Mouse (Mus musculus) midbrain, embryonic 16.5 days (tissue): Measurements from ENCODE around the gene Ift27. TPM values are rescaled to one million over a fixed set of nuclear protein-coding genes. Genes with fewer than 3 reads are reported as not detected.
A peak's percentile ranks its signal among the peaks of the same experiment; 100 is the strongest.

ENCODE experiments used
- ATAC-seq: fragments of 200-750 bp; cut with Nextera tagmentation; 2 replicates; pipeline ENCODE4 v1.8.0; 2017; ENCODE audit warnings: moderate TSS enrichment
- H3K27ac ChIP-seq: fragments of 300-500 bp; sonication (generic); 2 replicates; pipeline ENCODE4 v1.5.1; 2014; ENCODE audit warnings: mild to moderate bottlenecking, low read length, mixed read lengths
- H3K27me3 ChIP-seq: fragments of 300-500 bp; sonication (generic); 2 replicates; pipeline ENCODE4 v1.6.1; 2014; ENCODE audit warnings: low read depth, low read length, mixed read lengths; ENCODE audit not compliant: control insufficient read depth, insufficient read depth
- H3K36me3 ChIP-seq: fragments of 300-500 bp; sonication (generic); 2 replicates; pipeline ENCODE4 v1.6.1; 2014; ENCODE audit warnings: mild to moderate bottlenecking, low read length, moderate library complexity, mixed read lengths; ENCODE audit not compliant: control insufficient read depth, insufficient read depth
- H3K4me1 ChIP-seq: fragments of 300-500 bp; sonication (generic); 2 replicates; pipeline ENCODE4 v1.6.1; 2014; ENCODE audit warnings: mild to moderate bottlenecking, low read length, mixed read lengths; ENCODE audit not compliant: control insufficient read depth, insufficient read depth
- H3K4me2 ChIP-seq: fragments of 300-500 bp; sonication (generic); 2 replicates; pipeline ENCODE4 v1.6.1; 2014; ENCODE audit warnings: mild to moderate bottlenecking, low read length, mixed read lengths
- H3K4me3 ChIP-seq: fragments of 300-500 bp; sonication (generic); 2 replicates; pipeline ENCODE4 v1.5.1; 2014; ENCODE audit warnings: low read depth, mild to moderate bottlenecking, low read length, moderate library complexity, mixed read lengths
- H3K9ac ChIP-seq: fragments of 300-500 bp; sonication (generic); 2 replicates; pipeline ENCODE4 v1.6.1; 2014; ENCODE audit warnings: low read depth, low read length, mixed read lengths
- H3K9me3 ChIP-seq: fragments of 300-500 bp; sonication (generic); replicated peaks from 2 replicates; pipeline ENCODE4 v1.6.1; 2014; ENCODE audit warnings: mild to moderate bottlenecking, low read length, mixed read lengths; ENCODE audit not compliant: control insufficient read depth, poor library complexity, severe bottlenecking
- WGBS: fragments of 180-500 bp; shearing (Covaris S2); extraction: QIAGEN DNeasy Blood & Tissue Kit; methylation state at CpG from one replicate; pipeline ENCODE4 v1.1.7; 2014; 5-methylcytosine and 5-hydroxymethylcytosine counted together
- polyA plus RNA-seq: library from polyadenylated mRNA; unstranded; fragments of >200 nt; fragmentation: Nextera tagmentation; extraction: Ambion mirVana; gene quantifications from 2 replicates; pipeline ENCODE4 v1.2.1, GENCODE M21; 2015

The Ift27 gene
- polyA plus RNA-seq = 90.0 and 104 TPM in 2 replicates

- peak within 1 kb of the TSS; percentile 96 for H3K4me2 ChIP-seq
- peak within 1 kb of the TSS; percentile 60 for H3K4me3 ChIP-seq
- ATAC-seq = peak; percentile 97
- no peaks in the 10 kb centered on the region for H3K36me3 ChIP-seq
- H3K9ac ChIP-seq = peak within 1 kb of the TSS; percentile 78
- 1% methylated on average over 40 of the region's 40 CpGs for WGBS
- no peaks in the 10 kb centered on the region for H3K9me3 ChIP-seq
- H3K27ac ChIP-seq = peak within 1 kb of the TSS; percentile 89
- peaks cover 27% of the 10 kb centered on the region for H3K4me1 ChIP-seq
- no peaks in the 10 kb centered on the region for H3K27me3 ChIP-seq
Observed at GRCm38 (mm10) chr15:78173972-78174886, at the start of gene Ift27. Ift27 (minus strand) TSS chr15:78174107.

DNA sequence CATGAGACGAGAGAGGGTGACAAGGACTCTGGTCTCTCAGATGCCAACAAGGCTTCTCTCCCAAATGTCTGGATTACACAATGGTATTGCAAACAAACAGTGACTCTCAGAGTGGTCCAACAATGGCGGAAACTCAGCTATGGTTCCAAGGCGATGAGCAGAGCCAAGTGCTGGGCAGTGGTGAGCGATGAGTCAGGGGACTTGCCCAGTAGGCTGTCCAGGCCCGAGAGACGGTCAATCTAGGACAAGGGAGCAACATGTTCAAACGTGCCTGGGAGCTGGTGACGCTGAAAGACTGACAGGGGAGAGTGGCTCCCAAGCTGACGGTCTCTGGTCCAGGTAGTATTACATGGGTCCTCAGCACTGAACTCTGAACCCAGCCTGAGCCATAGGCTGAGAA, 41.4 kb upstream of the Ift27 start:
- Histone ChIP-seq H3K9me3 (no peaks in the 10 kb centered on the region), H3K4me3 (no peak overlapping the region), H3K27ac (no peak overlapping the region), H3K27me3 (no peaks in the 10 kb centered on the region), H3K4me1 (no peaks in the 10 kb centered on the region), H3K4me2 (no peak overlapping the region), H3K9ac (no peak overlapping the region), H3K36me3 (no peaks in the 10 kb centered on the region)
- WGBS = 87% methylated on average over 9 of the region's 9 CpGs
- ATAC-seq = no peak

DNA sequence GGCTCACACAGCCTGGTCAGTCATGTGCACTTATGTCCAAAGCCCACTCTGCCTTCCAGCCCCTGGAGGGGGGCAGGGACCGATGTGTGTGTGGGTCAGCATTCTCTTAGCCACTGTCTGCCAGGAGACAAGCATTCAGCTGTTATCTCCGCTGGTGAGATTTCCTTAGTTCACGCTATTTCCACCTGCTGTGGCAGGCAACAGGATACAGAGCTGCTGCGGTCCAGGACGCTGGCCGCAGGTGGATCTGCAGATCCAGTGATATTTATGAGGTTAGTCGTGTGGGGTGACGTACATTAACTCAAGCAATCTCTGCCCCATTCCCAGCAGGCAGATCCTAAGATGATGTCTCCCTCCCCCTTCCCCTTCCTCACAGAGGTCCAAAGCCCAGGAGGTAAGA, 37.5 kb upstream of the Ift27 start:
- ATAC-seq = no peak

GRCm38 (mm10) chr15:78210203-78210602, 36.3 kb upstream of the Ift27 start:
- Histone ChIP-seq H3K4me1 (no peaks in the 10 kb centered on the region), H3K9me3 (no peaks in the 10 kb centered on the region), H3K4me3 (no peak overlapping the region), H3K27ac (no peak overlapping the region), H3K27me3 (peaks cover 12% of the 10 kb centered on the region), H3K4me2 (no peak overlapping the region), H3K9ac (no peak overlapping the region), H3K36me3 (no peaks in the 10 kb centered on the region)
- no peak for ATAC-seq
- WGBS = 86% methylated on average over 4 of the region's 4 CpGs

More for the DNA sequence above, 37.5 kb upstream of the Ift27 start:
- WGBS = 84% methylated on average over 8 of the region's 8 CpGs
- H3K4me1 ChIP-seq = no peaks in the 10 kb centered on the region
- no peaks in the 10 kb centered on the region for H3K9me3 ChIP-seq
- H3K4me3 ChIP-seq = no peak overlapping the region
- H3K36me3 ChIP-seq = no peaks in the 10 kb centered on the region
- H3K9ac ChIP-seq = no peak overlapping the region
- no peak overlapping the region for H3K27ac ChIP-seq
- no peak overlapping the region for H3K4me2 ChIP-seq
- H3K27me3 ChIP-seq = peaks cover 2% of the 10 kb centered on the region

DNA sequence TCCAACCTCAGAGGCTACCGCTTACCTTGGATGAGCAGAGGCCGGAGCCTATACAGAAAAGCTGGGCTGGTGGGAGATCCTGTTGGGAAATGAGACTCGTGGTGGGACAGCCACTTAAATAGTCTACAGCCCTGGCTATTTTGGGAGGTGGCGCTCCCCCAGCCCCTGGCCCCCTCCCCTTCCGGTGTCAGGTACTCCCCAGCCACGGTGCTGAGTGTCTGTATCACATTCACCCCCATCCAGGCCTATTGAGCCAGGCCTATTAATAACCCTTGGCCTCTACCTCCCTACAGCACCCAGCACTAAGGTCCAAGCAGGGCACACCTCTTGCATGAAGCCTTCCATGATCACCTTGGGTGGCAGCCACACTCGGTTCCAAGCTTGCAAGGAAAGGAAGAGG, 32.4 kb upstream of the Ift27 start, which contains the start of gene Pvalb:
Gene Pvalb (minus strand): TSS at position 89 of the 400 bp plus-strand sequence.
- no peak within 1 kb of the TSS for H3K4me2 ChIP-seq
- no peak for ATAC-seq
- no peaks in the 10 kb centered on the region for H3K9me3 ChIP-seq
- H3K4me3 ChIP-seq = no peak within 1 kb of the TSS
- H3K27me3 ChIP-seq = peaks cover 34% of the 10 kb centered on the region
- WGBS = 88% methylated on average over 7 of the region's 7 CpGs
- H3K9ac ChIP-seq = no peak within 1 kb of the TSS
- H3K27ac ChIP-seq = no peak within 1 kb of the TSS
- no peaks in the 10 kb centered on the region for H3K36me3 ChIP-seq
- peaks cover 2% of the 10 kb centered on the region; the same call in 1 of the 2 replicates for H3K4me1 ChIP-seq

GRCm38 (mm10) chr15:78205192-78205591, 31.3 kb upstream of the Ift27 start:
- Histone ChIP-seq H3K4me2 (no peak overlapping the region), H3K4me1 (peaks cover 2% of the 10 kb centered on the region; the same call in 1 of the 2 replicates), H3K36me3 (no peaks in the 10 kb centered on the region), H3K9ac (no peak overlapping the region), H3K4me3 (no peak overlapping the region), H3K27me3 (peaks cover 34% of the 10 kb centered on the region), H3K9me3 (no peaks in the 10 kb centered on the region), H3K27ac (no peak overlapping the region)
- ATAC-seq = no peak
- 39% methylated on average over 3 of the region's 3 CpGs for WGBS

- Histone ChIP-seq H3K9ac (peak overlapping the region; percentile 55), H3K27ac (no peak overlapping the region), H3K4me1 (peaks cover 2% of the 10 kb centered on the region; the same call in 1 of the 2 replicates), H3K9me3 (no peaks in the 10 kb centered on the region), H3K36me3 (no peaks in the 10 kb centered on the region), H3K4me2 (peak overlapping the region; percentile 70), H3K4me3 (peak overlapping the region; percentile 36), H3K27me3 (peaks cover 34% of the 10 kb centered on the region)
- ATAC-seq = peak; percentile 88
- WGBS = under 1% methylated on average over 41 of the region's 41 CpGs
Observed at GRCm38 (mm10) chr15:78204053-78204847, 30.3 kb upstream of the Ift27 start.

DNA sequence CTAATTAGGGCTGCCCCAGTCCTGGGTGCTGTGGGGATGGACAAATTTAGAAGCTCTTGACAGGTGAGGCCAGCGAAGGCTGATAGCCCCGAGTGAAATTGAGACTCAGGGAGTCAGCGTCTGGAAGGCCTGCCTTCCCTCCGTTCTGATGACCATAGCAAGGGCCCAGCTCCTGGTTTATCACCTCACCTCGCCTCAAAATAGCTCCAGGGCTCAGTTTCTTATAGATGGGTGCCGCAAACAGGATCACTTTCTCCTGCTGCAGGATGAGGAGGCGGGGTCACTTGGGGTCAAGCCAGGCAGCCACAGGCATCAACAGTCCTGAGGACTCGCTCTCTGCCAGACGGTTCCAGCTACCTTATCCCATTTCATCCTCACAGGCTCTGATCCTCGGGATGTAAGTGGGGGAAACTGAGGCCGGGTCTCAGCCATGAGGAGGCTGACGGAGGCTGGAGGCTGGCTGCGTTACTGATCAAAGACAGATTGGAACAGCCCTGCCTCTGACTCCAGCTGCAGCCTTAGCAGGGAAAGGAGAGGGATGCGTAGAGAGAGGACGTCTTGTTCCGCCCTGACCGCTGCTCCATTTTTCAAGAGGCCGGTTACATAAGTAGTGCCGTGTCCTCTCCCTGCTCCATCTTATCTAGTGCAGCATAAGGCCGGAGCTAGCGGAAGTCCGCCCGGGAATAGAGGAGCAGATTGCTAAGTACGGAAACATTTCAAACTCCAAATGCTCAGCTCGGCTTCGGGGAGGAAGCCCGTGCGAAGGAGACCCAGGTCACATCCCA, 21.4 kb upstream of the Ift27 start:
- Histone ChIP-seq H3K27me3 (no peaks in the 10 kb centered on the region), H3K27ac (no peak overlapping the region), H3K4me1 (no peaks in the 10 kb centered on the region), H3K9me3 (no peaks in the 10 kb centered on the region), H3K4me3 (no peak overlapping the region), H3K36me3 (no peaks in the 10 kb centered on the region), H3K9ac (no peak overlapping the region), H3K4me2 (no peak overlapping the region)
- ATAC-seq = no peak
- 83% methylated on average over 28 of the region's 28 CpGs for WGBS
